Mouse (Mus musculus) lung, adult 2 months (tissue): ENCODE measurements around the gene Pld3.

Experiments used
- CTCF ChIP-seq: fragments of 200-500 bp; IDR thresholded peaks from 2 replicates; pipeline ENCODE4 v1.5.1; 2011; ENCODE audit warnings: mild to moderate bottlenecking, low read length, control low read depth; ENCODE audit not compliant: insufficient read depth
- POLR2A ChIP-seq: fragments of 200-500 bp; IDR thresholded peaks from 2 replicates; pipeline ENCODE4 v1.6.1; 2011; ENCODE audit warnings: low read depth, mild to moderate bottlenecking, control low read depth, low read length, borderline replicate concordance; ENCODE audit errors: extremely low read depth

- TF ChIP-seq POLR2A (no peak), CTCF (no peak)
Observed at GRCm38 (mm10) chr7:27601628-27602027, 48.6 kb upstream of the Pld3 start.
